ENCODE assay signal across 8 mouse cellular contexts in genomic region chr1:155416147-155416700, GRCm38 (mm10). TPM values are rescaled to one million over a fixed set of nuclear protein-coding genes. Genes with fewer than 3 reads are reported as not detected.
DNase-seq lines count a peak whose midpoint lies in the region; ATAC-seq lines count a peak whose summit lies in the region.

No protein-coding gene starts in this region.

- H3K9me3 ChIP-seq in heart, embryonic 10.5 days: no peaks in the 10 kb centered on the region
- no peaks in the 10 kb centered on the region for H3K9me3 ChIP-seq in forebrain, embryonic 11.5 days (ENCODE audit: control insufficient read depth, low read length)
- no peaks in the 10 kb centered on the region for H3K9me3 ChIP-seq in liver, embryonic 16.5 days (replicated peaks; ENCODE audit: control insufficient read depth, low read length)

- no peak for ATAC-seq in forebrain, embryonic 11.5 days (replicated peaks; ENCODE audit: low FRiP score)
- ATAC-seq in liver, embryonic 16.5 days (ENCODE audit: low read depth): no peak

- H3K27ac ChIP-seq in heart, embryonic 10.5 days: peak overlapping the region; percentile 91
- H3K27ac ChIP-seq in forebrain, embryonic 11.5 days (ENCODE audit: low read depth, low read length): peak overlapping the region; percentile 85
- peak overlapping the region; percentile 88 for H3K27ac ChIP-seq in liver, embryonic 16.5 days (ENCODE audit: low read length)

- H3K4me3 ChIP-seq in heart, embryonic 10.5 days: peak overlapping the region; percentile 95
- H3K4me3 ChIP-seq in forebrain, embryonic 11.5 days (ENCODE audit: low read depth, low read length): peak overlapping the region; percentile 91
- peak overlapping the region; percentile 95 for H3K4me3 ChIP-seq in liver, embryonic 16.5 days (ENCODE audit: low read depth, low read length)

- 8% methylated on average over 6 of the region's 6 CpGs for WGBS in heart, embryonic 10.5 days
- WGBS in forebrain, embryonic 11.5 days: 6% methylated on average over 6 of the region's 6 CpGs
- WGBS in liver, embryonic 16.5 days (ENCODE audit: insufficient replicate concordance): 2% methylated on average over 6 of the region's 6 CpGs

- H3K4me2 ChIP-seq in forebrain, embryonic 11.5 days (ENCODE audit: low read depth, low read length, severe bottlenecking): peak overlapping the region; percentile 68
- peak overlapping the region; percentile 68 for H3K4me2 ChIP-seq in liver, embryonic 16.5 days (ENCODE audit: low read depth, low read length)

- H3K9ac ChIP-seq in forebrain, embryonic 11.5 days (ENCODE audit: low read length): peak overlapping the region; percentile 80
- H3K9ac ChIP-seq in liver, embryonic 16.5 days (ENCODE audit: low read depth, low read length): peak overlapping the region; percentile 95

- DNase-seq in heart, embryonic 10.5 days (ENCODE audit: low spot score): no peak
- no peak for DNase-seq in heart, adult 8-10 months (ENCODE audit: low spot score)
- peak; percentile 16 for DNase-seq in CD4-positive, CD25-positive, alpha-beta regulatory T cell, adult 2 months (ENCODE audit: low read depth, low spot score)
- DNase-seq in forebrain, embryonic 11.5 days (ENCODE audit: low spot score): no peak
- DNase-seq in cerebellum, postnatal 36 days: no peak
- DNase-seq in T-cell, adult 2 months (ENCODE audit: low spot score): no peak
- DNase-seq in layer of hippocampus, postnatal 36 days: no peak

- peaks cover 8% of the 10 kb centered on the region for H3K4me1 ChIP-seq in heart, embryonic 10.5 days
- H3K4me1 ChIP-seq in forebrain, embryonic 11.5 days (replicated peaks; ENCODE audit: control insufficient read depth, insufficient read depth, low read length): peaks cover 2% of the 10 kb centered on the region; the same call in 1 of the 2 replicates
- H3K4me1 ChIP-seq in liver, embryonic 16.5 days (ENCODE audit: control insufficient read depth, low read depth, low read length): peaks cover 8% of the 10 kb centered on the region

- no peaks in the 10 kb centered on the region for H3K27me3 ChIP-seq in heart, embryonic 10.5 days (ENCODE audit: insufficient read depth, poor library complexity, severe bottlenecking)
- H3K27me3 ChIP-seq in forebrain, embryonic 11.5 days (ENCODE audit: control insufficient read depth, insufficient read depth, low read length): no peaks in the 10 kb centered on the region
- H3K27me3 ChIP-seq in liver, embryonic 16.5 days (ENCODE audit: control insufficient read depth, insufficient read depth, low read depth, low read length): no peaks in the 10 kb centered on the region

- no peaks in the 10 kb centered on the region for H3K36me3 ChIP-seq in heart, embryonic 10.5 days
- H3K36me3 ChIP-seq in forebrain, embryonic 11.5 days (ENCODE audit: control insufficient read depth, insufficient read depth, low read length): no peaks in the 10 kb centered on the region
- H3K36me3 ChIP-seq in liver, embryonic 16.5 days (ENCODE audit: control insufficient read depth, insufficient read depth): no peaks in the 10 kb centered on the region

RNA-seq across cellular contexts. Expression of gene Xpr1, which starts 1.0 kb away (rescaled TPM):
- polyA plus RNA-seq in heart, embryonic 10.5 days (2016; fragmentation: Nextera tagmentation; extraction: Ambion mirVana): 8.6 and 9.6 TPM in 2 replicates
- total RNA-seq in heart, adult 8-10 months (2022): 10 to 100 TPM; 32.9 to 35.5 (median 34.1) TPM
- 14.2 and 16.4 TPM in 2 replicates for polyA plus RNA-seq in forebrain, embryonic 11.5 days (2014; fragmentation: Nextera tagmentation; extraction: Ambion mirVana)
- 3.2 and 3.4 TPM in 2 replicates for polyA plus RNA-seq in liver, embryonic 16.5 days (2015; fragmentation: Nextera tagmentation; extraction: Ambion mirVana)
- 10 to 100 TPM; 90.9 to 95.0 TPM for total RNA-seq in layer of hippocampus, postnatal 36 days (2021)
